Mouse (Mus musculus): Measurements from ENCODE around the gene Sat2. TPM values are rescaled to one million over a fixed set of nuclear protein-coding genes. Genes with fewer than 3 reads are reported as not detected.

Sat2 gene
- total and polyA plus RNA-seq, 3 experiments, result not detected

GRCm38 (mm10) chr11:69620394-69621081, 1.3 kb upstream of the Sat2 start:
- H3K9me3 ChIP-seq (replicated peaks; ENCODE audit: low read length), result no peaks in the 10 kb centered on the region
- H3K27ac ChIP-seq (ENCODE audit: insufficient read depth, low read depth), result no peak overlapping the region
- no peak overlapping the region for H3K4me2 ChIP-seq (ENCODE audit: insufficient read depth, low read depth, poor library complexity, severe bottlenecking)
- no peaks in the 10 kb centered on the region for H3K79me2 ChIP-seq (replicated peaks; ENCODE audit: control insufficient read depth, extremely low read depth, insufficient read depth, poor library complexity, severe bottlenecking)
- H3K36me3 ChIP-seq (replicated peaks in 1 of 2; ENCODE audit: control insufficient read depth in 1 of 2, insufficient read depth in 1 of 2, low read length in 1 of 2), result no peaks in the 10 kb centered on the region
- peaks cover 58% of the 10 kb centered on the region for H3K27me3 ChIP-seq (replicated peaks)
- dilution Hi-C loops (cut with MboI; ENCODE audit: extremely low pct_ligation_motif_present, extremely low pct_unique_long_range_greater_than_20kb, low sequenced_read_pairs) (no loop called here), in situ Hi-C loops (cut with MboI; ENCODE audit: low pct_ligation_motif_present, low pct_unique_long_range_greater_than_20kb, low sequenced_read_pairs) (no loop called here)
- H3K9ac ChIP-seq (ENCODE audit: insufficient read depth, low read depth), result no peak overlapping the region
- H3K4me3 ChIP-seq (replicated peaks in 1 of 3; ENCODE audit: low read depth in 2 of 3, low read length in 2 of 3, poor library complexity in 1 of 3), result no peak overlapping the region
- no peak for TF ChIP-seq MYC (IDR thresholded peaks at IDR 0.05; ENCODE audit: low read depth, low read length)
- H3K4me1 ChIP-seq (ENCODE audit: control insufficient read depth in 1 of 2, insufficient read depth in 2 of 2), result no peaks in the 10 kb centered on the region
- DNase-seq (ENCODE audit: extremely low read depth), result no peak

- Histone ChIP-seq H3K4me3 (replicated peaks in 1 of 3; ENCODE audit: low read depth in 2 of 3, low read length in 2 of 3, poor library complexity in 1 of 3) (no peak overlapping the region), H3K4me1 (ENCODE audit: control insufficient read depth in 1 of 2, insufficient read depth in 2 of 2) (no peaks in the 10 kb centered on the region), H3K9me3 (replicated peaks; ENCODE audit: low read length) (no peaks in the 10 kb centered on the region), H3K9ac (ENCODE audit: insufficient read depth, low read depth) (no peak overlapping the region), H3K79me2 (replicated peaks; ENCODE audit: control insufficient read depth, extremely low read depth, insufficient read depth, poor library complexity, severe bottlenecking) (no peaks in the 10 kb centered on the region), H3K4me2 (ENCODE audit: insufficient read depth, low read depth, poor library complexity, severe bottlenecking) (no peak overlapping the region), H3K27ac (ENCODE audit: insufficient read depth, low read depth) (no peak overlapping the region), H3K36me3 (replicated peaks in 1 of 2; ENCODE audit: control insufficient read depth in 1 of 2, insufficient read depth in 1 of 2, low read length in 1 of 2) (no peaks in the 10 kb centered on the region), H3K27me3 (replicated peaks) (peaks cover 40% of the 10 kb centered on the region)
- in situ Hi-C loops (cut with MboI; ENCODE audit: low pct_ligation_motif_present, low pct_unique_long_range_greater_than_20kb, low sequenced_read_pairs), result no loop called here
- no peak for TF ChIP-seq EP300 (IDR thresholded peaks at IDR 0.05; ENCODE audit: low read length)
- no peak for TF ChIP-seq JUN (IDR thresholded peaks at IDR 0.05; ENCODE audit: insufficient read depth, low read depth, low read length)
- no peak for TF ChIP-seq USF1 (IDR thresholded peaks at IDR 0.05; ENCODE audit: low read depth, low read length)
- TF ChIP-seq SMC3 (IDR thresholded peaks at IDR 0.05; ENCODE audit: low read depth, low read length), result no peak
- no peak for TF ChIP-seq TCF12 (IDR thresholded peaks at IDR 0.05; ENCODE audit: low read depth, low read length)
- TF ChIP-seq POLR2A (IDR thresholded peaks at IDR 0.05; ENCODE audit: low read depth, low read length), result no peak
- TF ChIP-seq ZMIZ1 (IDR thresholded peaks at IDR 0.05; ENCODE audit: low read depth, low read length), result no peak
- no peak for TF ChIP-seq ZC3H11A (IDR thresholded peaks at IDR 0.05; ENCODE audit: low read depth, low read length)
- no peak for TF ChIP-seq MXI1 (IDR thresholded peaks at IDR 0.05; ENCODE audit: low read depth, low read length)
- no peak for TF ChIP-seq NRF1 (IDR thresholded peaks at IDR 0.05; ENCODE audit: low read depth, low read length)
- no peak for TF ChIP-seq CTCF (conservative IDR thresholded peaks at IDR 0.05 in 1 of 2, IDR thresholded peaks at IDR 0.05 in 1 of 2; ENCODE audit: low read depth in 2 of 2, low read length in 2 of 2)
- TF ChIP-seq USF2 (conservative IDR thresholded peaks at IDR 0.05; ENCODE audit: low read depth, low read length), result no peak
- TF ChIP-seq SIN3A (IDR thresholded peaks at IDR 0.05; ENCODE audit: low read length), result no peak
- TF ChIP-seq MAZ (IDR thresholded peaks at IDR 0.05; ENCODE audit: low read depth, low read length), result no peak
- dilution Hi-C loops (cut with MboI; ENCODE audit: extremely low pct_ligation_motif_present, extremely low pct_unique_long_range_greater_than_20kb, low sequenced_read_pairs), result no loop called here
- DNase-seq (ENCODE audit: extremely low read depth), result no peak
Observed at GRCm38 (mm10) chr11:69622406-69622805, 582 bp downstream of the Sat2 start.

Data from CH12.LX (cell line).